Mouse (Mus musculus): ENCODE data around the gene Pbrm1. TPM values are rescaled to one million over a fixed set of nuclear protein-coding genes. Genes with fewer than 3 reads are reported as not detected.

Pbrm1 gene
- polyA plus RNA-seq, 1 experiment from 2014 or later, result 47.9 TPM

DNA sequence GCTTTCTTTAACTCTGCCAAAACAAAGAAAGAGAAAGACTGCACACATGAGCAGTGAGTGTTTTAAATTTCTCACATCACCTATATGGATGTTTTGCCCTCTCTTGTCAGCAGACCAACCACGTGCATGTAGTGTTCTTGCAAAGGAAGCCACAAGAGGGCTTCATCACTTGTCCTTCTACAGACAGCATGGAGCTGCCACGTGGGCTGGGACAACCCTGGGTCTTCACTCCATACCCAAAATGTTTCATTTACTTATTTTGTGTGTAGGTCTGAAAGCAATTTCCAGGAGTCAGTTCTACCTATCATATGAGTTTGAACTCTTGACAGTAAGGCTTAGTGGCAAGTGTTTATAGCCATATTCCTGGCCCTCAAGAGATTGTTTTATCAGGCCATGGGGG lies 1.1 kb upstream of the Pbrm1 start:
- ATAC-seq (ENCODE audit: low FRiP score, low TSS enrichment), result no peak
- H3K9me3 ChIP-seq (ENCODE audit: control insufficient read depth, low read length), result no peaks in the 10 kb centered on the region
- peak overlapping the region; percentile 60 for H3K4me3 ChIP-seq (ENCODE audit: low read depth, low read length)
- peak overlapping the region; percentile 50 for H3K4me2 ChIP-seq (replicated peaks; ENCODE audit: low read depth)
- no peaks in the 10 kb centered on the region for H3K27me3 ChIP-seq (ENCODE audit: control insufficient read depth, insufficient read depth, low read length)
- no peaks in the 10 kb centered on the region for H3K4me1 ChIP-seq (replicated peaks; ENCODE audit: control insufficient read depth, insufficient read depth)
- 0 out of 2 replicates have a peak overlapping the region, but pooled peaks have one; percentile 27 for H3K9ac ChIP-seq (ENCODE audit: low read length)
- DNase-seq (ENCODE audit: low spot score), result no peak
- H3K36me3 ChIP-seq (ENCODE audit: control insufficient read depth, insufficient read depth, low read length), result peaks cover 22% of the 10 kb centered on the region
- H3K27ac ChIP-seq (replicated peaks), result no peak overlapping the region
- WGBS, result 0% methylated on average over 2 of the region's 2 CpGs
- TF ChIP-seq EP300 (optimal IDR thresholded peaks at IDR 0.05), result no peak
- peak; percentile 58 for TF ChIP-seq CTCF (IDR thresholded peaks at IDR 0.05; ENCODE audit: low read depth)

DNA sequence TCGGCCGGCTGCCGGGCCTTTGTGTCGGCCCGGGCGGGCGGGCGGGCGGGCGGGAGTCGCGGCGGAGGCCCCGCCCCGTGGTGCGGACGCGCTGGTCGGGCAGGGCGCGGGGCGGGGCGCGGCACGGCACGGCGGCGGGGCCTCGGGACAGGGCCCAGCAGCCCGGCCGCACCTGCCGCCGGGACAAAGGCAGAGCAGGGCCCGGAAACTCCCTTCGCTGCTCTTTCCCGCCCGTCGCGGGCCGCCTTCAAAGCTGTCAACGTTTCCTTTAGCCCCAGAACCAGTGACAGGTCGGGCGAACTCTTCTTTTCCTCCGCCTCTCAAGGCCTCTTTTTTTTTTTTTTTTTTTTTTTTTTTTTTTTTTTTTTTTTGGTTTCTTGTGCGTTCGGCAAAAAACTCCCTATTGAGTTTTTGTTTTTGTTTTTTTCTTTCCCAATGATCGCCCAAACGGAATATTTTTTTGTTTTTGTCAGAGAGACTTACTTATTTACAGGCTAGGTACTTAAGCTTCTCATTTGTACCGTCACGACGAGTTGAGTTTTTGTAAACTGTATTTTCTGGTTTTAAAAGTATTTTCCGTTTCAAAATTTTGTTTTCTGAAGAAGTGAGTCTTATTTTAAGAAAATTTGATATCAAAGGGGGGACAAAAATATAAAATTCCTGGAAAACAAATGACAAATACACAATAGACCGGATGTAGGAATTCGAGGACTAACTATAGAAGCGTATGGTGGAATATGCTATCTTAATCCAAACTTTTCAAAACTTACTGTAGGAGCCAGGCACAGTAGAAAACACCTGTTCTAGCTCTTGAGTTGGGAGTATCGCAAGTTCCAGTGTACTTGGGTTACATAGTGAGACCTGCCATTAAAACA lies 630 bp downstream of the Pbrm1 start:
- TF ChIP-seq CTCF (IDR thresholded peaks at IDR 0.05; ENCODE audit: low read depth) (no peak), EP300 (optimal IDR thresholded peaks at IDR 0.05) (no peak)
- Histone ChIP-seq H3K27ac (replicated peaks) (peak overlapping the region; percentile 99), H3K4me1 (replicated peaks; ENCODE audit: control insufficient read depth, insufficient read depth) (no peaks in the 10 kb centered on the region), H3K9me3 (ENCODE audit: control insufficient read depth, low read length) (no peaks in the 10 kb centered on the region), H3K4me2 (replicated peaks; ENCODE audit: low read depth) (peak overlapping the region; percentile 52), H3K4me3 (ENCODE audit: low read depth, low read length) (peak overlapping the region; percentile 60), H3K27me3 (ENCODE audit: control insufficient read depth, insufficient read depth, low read length) (no peaks in the 10 kb centered on the region), H3K36me3 (ENCODE audit: control insufficient read depth, insufficient read depth, low read length) (peaks cover 15% of the 10 kb centered on the region), H3K9ac (ENCODE audit: low read length) (peak overlapping the region; percentile 94)
- DNase-seq (ENCODE audit: low spot score) (peak; percentile 90), ATAC-seq (ENCODE audit: low FRiP score, low TSS enrichment) (peak; percentile 97)
- WGBS, result 2% methylated on average over 29 of the region's 56 CpGs

DNA sequence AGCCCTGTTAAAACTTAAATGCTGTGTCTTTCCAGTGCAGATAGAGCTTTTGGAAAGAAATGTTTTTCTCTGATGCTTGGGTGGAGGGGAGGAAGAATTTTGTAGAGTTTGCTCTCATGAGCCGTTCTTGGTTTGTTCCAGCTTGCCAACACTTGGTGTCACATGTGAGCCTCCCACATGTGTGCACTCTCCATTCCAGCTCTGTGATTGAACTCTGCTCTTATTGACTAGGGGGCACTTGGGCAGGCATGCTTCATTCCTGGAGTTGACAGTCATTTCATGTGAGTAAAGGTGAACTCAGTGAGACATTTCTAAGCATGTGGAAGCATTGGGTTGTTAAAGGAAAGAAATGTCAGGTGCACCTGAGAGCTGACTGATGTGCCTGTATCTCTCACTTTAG lies 3.6 kb downstream of the Pbrm1 start:
- DNase-seq (ENCODE audit: low spot score), result no peak

DNA sequence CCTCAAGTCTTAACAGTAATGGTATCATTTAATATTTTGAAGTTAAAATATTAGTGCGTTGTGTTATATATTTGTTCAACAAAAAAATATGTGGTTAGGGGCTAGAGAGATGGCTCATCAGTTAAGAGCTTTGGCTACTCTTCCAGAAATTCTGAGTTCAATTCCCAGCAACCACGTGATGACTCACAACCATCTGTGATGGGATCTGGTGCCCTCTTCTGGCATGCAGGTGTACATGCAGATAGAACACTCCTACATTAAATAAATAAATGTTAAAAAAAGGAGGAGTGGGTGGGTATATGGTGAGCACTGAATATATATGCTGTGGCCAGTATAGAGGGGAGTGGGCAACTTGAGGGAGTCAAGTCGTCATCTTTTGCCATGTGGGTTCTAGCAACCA lies 6.8 kb downstream of the Pbrm1 start:
- no peaks in the 10 kb centered on the region for H3K9me3 ChIP-seq (ENCODE audit: control insufficient read depth, low read length)
- H3K27me3 ChIP-seq (ENCODE audit: control insufficient read depth, insufficient read depth, low read length), result no peaks in the 10 kb centered on the region
- no peak for DNase-seq (ENCODE audit: low spot score)
- no peak overlapping the region for H3K4me2 ChIP-seq (replicated peaks; ENCODE audit: low read depth)
- ATAC-seq (ENCODE audit: low FRiP score, low TSS enrichment), result 0 out of 2 replicates have a peak, but pooled peaks have one; percentile 21
- WGBS, result 72% methylated on average over 3 of the region's 3 CpGs
- H3K9ac ChIP-seq (ENCODE audit: low read length), result no peak overlapping the region
- H3K4me3 ChIP-seq (ENCODE audit: low read depth, low read length), result no peak overlapping the region
- TF ChIP-seq CTCF (IDR thresholded peaks at IDR 0.05; ENCODE audit: low read depth), result peak; percentile 61
- no peak for TF ChIP-seq EP300 (optimal IDR thresholded peaks at IDR 0.05)
- H3K36me3 ChIP-seq (ENCODE audit: control insufficient read depth, insufficient read depth, low read length), result peaks cover 21% of the 10 kb centered on the region
- H3K27ac ChIP-seq (replicated peaks), result no peak overlapping the region
- H3K4me1 ChIP-seq (replicated peaks; ENCODE audit: control insufficient read depth, insufficient read depth), result no peaks in the 10 kb centered on the region

More for the DNA sequence above, 3.6 kb downstream of the Pbrm1 start:
- no peak overlapping the region for H3K27ac ChIP-seq (replicated peaks)
- no peak for ATAC-seq (ENCODE audit: low FRiP score, low TSS enrichment)
- no peak overlapping the region for H3K9ac ChIP-seq (ENCODE audit: low read length)
- no peaks in the 10 kb centered on the region for H3K9me3 ChIP-seq (ENCODE audit: control insufficient read depth, low read length)
- TF ChIP-seq CTCF (IDR thresholded peaks at IDR 0.05; ENCODE audit: low read depth) (no peak), EP300 (optimal IDR thresholded peaks at IDR 0.05) (no peak)
- H3K4me3 ChIP-seq (ENCODE audit: low read depth, low read length), result no peak overlapping the region
- H3K4me1 ChIP-seq (replicated peaks; ENCODE audit: control insufficient read depth, insufficient read depth), result no peaks in the 10 kb centered on the region
- 17% methylated on average over 1 of the region's 1 CpGs for WGBS
- no peak overlapping the region for H3K4me2 ChIP-seq (replicated peaks; ENCODE audit: low read depth)
- no peaks in the 10 kb centered on the region for H3K27me3 ChIP-seq (ENCODE audit: control insufficient read depth, insufficient read depth, low read length)
- H3K36me3 ChIP-seq (ENCODE audit: control insufficient read depth, insufficient read depth, low read length), result peaks cover 17% of the 10 kb centered on the region

DNA sequence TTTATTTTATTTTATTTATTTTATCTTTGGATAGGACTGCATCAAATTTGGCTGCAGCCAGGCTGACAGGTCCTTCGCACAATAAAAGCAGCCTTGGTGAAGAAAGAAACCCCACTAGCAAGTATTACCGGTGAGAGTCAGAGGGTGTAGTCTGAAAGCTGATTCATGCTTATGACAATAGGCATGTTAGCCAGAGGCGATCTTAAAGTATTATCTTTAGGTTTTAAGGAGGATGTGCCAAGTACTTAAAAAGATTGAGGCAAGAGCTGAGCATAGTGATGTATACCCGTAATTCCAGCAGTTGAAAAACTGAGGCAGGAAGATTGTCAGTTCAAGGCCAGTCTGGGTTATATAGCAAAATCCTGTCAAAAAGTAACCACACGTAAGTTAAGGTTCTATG lies 26.4 kb downstream of the Pbrm1 start:
- ATAC-seq (ENCODE audit: low FRiP score, low TSS enrichment), result no peak
- H3K27ac ChIP-seq (replicated peaks), result no peak overlapping the region
- TF ChIP-seq CTCF (IDR thresholded peaks at IDR 0.05; ENCODE audit: low read depth) (no peak), EP300 (optimal IDR thresholded peaks at IDR 0.05) (no peak)
- no peaks in the 10 kb centered on the region for H3K4me1 ChIP-seq (replicated peaks; ENCODE audit: control insufficient read depth, insufficient read depth)
- WGBS, result 76% methylated on average over 5 of the region's 5 CpGs
- H3K4me2 ChIP-seq (replicated peaks; ENCODE audit: low read depth), result no peak overlapping the region
- H3K27me3 ChIP-seq (ENCODE audit: control insufficient read depth, insufficient read depth, low read length), result no peaks in the 10 kb centered on the region
- peaks cover 18% of the 10 kb centered on the region for H3K36me3 ChIP-seq (ENCODE audit: control insufficient read depth, insufficient read depth, low read length)
- H3K9ac ChIP-seq (ENCODE audit: low read length), result no peak overlapping the region
- no peak overlapping the region for H3K4me3 ChIP-seq (ENCODE audit: low read depth, low read length)
- DNase-seq (ENCODE audit: low spot score), result no peak
- H3K9me3 ChIP-seq (ENCODE audit: control insufficient read depth, low read length), result no peaks in the 10 kb centered on the region

DNA sequence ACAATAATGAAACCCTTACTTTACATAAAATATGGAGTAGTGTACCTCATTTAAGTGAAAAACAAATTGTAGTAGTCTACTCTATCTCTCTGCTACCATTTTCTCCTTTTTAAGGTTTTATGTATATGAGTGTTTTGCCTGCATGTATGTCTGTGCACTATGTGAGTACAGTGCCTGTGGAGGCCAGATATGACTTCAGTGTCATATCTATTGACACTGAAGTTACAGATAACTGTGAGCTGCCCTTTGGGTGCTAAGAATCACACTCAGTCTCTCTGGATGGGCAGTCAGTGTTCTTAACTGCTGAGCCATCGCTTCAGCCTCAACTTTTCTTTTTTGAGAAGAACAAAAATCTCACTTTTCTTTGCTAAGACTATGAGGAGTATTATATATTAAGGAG lies 26.9 kb downstream of the Pbrm1 start:
- 93% methylated on average over 1 of the region's 1 CpGs for WGBS
- no peaks in the 10 kb centered on the region for H3K27me3 ChIP-seq (ENCODE audit: control insufficient read depth, insufficient read depth, low read length)
- H3K4me1 ChIP-seq (replicated peaks; ENCODE audit: control insufficient read depth, insufficient read depth), result no peaks in the 10 kb centered on the region
- H3K9me3 ChIP-seq (ENCODE audit: control insufficient read depth, low read length), result no peaks in the 10 kb centered on the region
- ATAC-seq (ENCODE audit: low FRiP score, low TSS enrichment) (no peak), DNase-seq (ENCODE audit: low spot score) (no peak)
- no peak overlapping the region for H3K27ac ChIP-seq (replicated peaks)
- TF ChIP-seq CTCF (IDR thresholded peaks at IDR 0.05; ENCODE audit: low read depth) (no peak), EP300 (optimal IDR thresholded peaks at IDR 0.05) (no peak)
- H3K4me2 ChIP-seq (replicated peaks; ENCODE audit: low read depth), result no peak overlapping the region
- H3K36me3 ChIP-seq (ENCODE audit: control insufficient read depth, insufficient read depth, low read length), result peaks cover 23% of the 10 kb centered on the region
- no peak overlapping the region for H3K9ac ChIP-seq (ENCODE audit: low read length)
- no peak overlapping the region for H3K4me3 ChIP-seq (ENCODE audit: low read depth, low read length)

Measured in stomach, postnatal 0 days (tissue).